Mouse (Mus musculus) frontal cortex, adult 2 months (tissue): ENCODE measurements around the gene Metap1. TPM values are rescaled to one million over a fixed set of nuclear protein-coding genes. Genes with fewer than 3 reads are reported as not detected.

Experiments used
- polyA plus RNA-seq: library from polyadenylated mRNA; depleted of rRNA; stranded (reverse); fragments of >200 nt; gene quantifications from 2 replicates; pipeline ENCODE4 v1.2.3, GENCODE M21; 2012; rRNA removed

The Metap1 gene
- polyA plus RNA-seq, 1 experiment: 40.1 TPM

Other genes with a start within 250 kb of the Metap1 start
- 1.6 and 1.8 TPM in 2 replicates for gene Adh1, start 228.5 kb downstream of the Metap1 start, polyA plus RNA-seq
- gene Adh6a, start 176.2 kb downstream of the Metap1 start, polyA plus RNA-seq: not detected in 2 replicates
- not detected in 2 replicates for gene Adh6b, start 147.7 kb downstream of the Metap1 start, polyA plus RNA-seq
- not detected in 2 replicates for gene Adh4, start 74.0 kb downstream of the Metap1 start, polyA plus RNA-seq
- gene Adh5, start 46.4 kb downstream of the Metap1 start, polyA plus RNA-seq: 66.6 and 69.9 TPM in 2 replicates
- 137 and 188 TPM in 2 replicates for gene Eif4e, start 36.7 kb upstream of the Metap1 start, polyA plus RNA-seq